Mouse (Mus musculus): Measurements from ENCODE around the gene Tbx20.

The Tbx20 gene

DNA sequence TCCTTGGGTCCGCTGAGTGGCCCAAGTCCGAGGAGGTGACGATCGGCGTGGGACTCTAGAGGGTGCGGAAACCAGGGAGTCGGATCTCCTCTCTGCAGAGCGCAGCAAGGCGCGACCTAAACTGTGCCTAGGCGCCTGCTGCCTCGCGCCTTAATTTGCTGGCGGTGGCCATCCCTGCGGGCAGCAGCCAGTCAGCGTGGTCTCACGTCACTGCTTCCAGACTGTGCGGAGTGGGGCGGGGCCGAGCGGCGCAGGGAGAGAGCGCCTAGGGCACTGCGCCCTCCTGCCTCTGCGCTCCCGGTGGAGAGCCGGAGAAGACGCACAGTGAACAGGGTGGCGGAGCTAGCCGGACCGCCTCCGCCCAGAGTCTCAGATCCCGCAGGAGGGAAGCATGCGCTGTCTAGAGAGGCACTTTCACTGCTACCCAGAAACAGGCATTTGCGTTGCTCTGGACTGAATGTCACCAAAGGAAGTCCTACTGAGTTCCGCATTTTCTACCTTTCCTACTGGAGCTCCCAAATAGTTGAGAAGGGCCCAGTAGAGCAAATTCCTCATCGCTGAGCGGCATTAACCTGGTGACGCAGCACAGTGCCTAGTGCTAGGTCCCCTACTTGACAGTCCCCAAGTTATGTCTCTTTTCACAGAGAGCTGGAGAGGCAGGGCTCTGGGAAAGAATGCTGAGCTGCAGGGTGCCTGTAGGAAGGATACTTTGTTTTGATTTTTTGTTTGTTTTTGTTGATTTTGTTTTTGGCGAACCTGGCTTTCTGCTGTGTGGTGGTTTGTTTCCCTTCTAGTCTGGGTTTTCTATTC, at the start of gene Tbx20:
Gene Tbx20 (minus strand): TSS at position 144 of the 810 bp plus-strand sequence.
- peak in 1 of 2 experiments; percentile 22 for DNase-seq

DNA sequence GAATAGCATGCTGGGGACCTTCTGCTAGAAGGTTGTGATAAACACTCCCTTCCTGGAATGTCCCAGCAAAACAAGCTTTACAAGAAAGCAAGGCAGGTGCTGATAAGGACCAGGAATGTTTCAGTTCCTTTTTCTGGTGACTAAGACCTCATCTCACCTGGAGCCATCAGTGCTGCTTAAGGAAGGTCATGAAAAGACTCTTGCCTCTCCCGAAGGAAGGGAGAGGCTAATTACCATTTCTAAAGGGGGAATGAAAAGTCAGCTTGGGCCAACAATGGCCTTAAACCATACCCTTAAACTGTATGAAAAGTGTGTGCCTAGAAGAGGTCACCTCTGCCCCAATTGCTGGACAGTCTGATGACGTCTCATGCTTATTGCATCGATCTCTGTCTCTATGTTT, 44.4 kb upstream of the Tbx20 start:
- DNase-seq = no peak

DNA sequence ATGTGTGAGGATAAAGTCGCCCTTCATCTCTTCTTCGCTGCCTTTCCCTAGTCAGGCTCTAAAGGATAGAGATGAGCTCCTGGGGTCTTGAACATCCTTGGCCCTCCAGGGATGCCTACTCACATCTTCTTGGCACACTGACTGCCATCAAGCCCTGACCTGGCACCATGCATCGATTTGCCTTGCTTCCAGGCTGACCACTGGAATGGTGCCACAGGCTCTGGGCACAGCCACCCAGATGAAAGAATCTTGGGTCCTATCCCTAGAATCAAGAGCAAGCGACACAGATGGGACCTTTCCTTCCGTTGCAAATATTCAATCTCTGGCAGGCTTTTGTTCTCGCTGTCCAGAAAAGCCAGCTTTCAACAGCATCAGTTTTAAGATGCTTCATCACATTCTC, 38.4 kb upstream of the Tbx20 start:
- DNase-seq = peak; percentile 4 to 21

DNA sequence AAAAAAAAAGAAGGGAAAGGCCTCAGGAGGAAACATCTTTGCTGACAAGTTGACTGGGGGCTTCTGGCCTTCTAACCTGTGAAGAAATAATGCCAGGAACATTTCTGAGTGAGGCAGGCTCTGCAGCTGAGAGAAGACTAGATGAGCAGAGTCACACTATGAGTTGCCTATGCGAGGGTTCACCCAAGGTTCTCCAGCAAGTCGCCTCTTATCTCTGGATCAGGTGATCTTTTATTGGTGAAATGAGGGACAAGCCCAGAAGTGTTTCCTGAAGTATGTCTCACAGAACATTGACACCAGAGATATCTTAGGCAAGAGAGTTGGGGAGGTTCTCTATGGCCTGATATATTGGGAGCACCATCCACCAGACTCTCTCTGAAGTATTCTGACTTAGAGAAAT, 18.0 kb upstream of the Tbx20 start:
- no peak for DNase-seq

DNA sequence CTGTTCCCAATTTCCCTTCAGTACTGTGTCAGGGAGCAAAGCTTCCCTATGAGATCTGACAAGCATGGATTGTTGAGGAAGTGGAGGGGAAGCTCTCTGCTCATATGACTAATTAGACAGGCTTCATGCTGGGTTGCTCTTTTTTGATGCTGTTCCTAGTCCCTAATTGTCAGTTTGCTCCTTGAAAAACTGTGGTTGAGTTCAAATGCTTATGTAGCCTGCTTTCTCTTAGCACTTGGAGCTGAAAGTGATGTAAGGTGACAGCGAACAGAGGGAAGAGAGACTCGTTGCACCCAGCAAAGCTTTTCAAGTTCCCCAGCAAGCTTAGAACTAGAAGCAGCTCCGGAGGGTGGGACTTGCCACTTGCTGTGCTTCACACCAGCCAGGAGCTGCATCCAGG, 15.3 kb upstream of the Tbx20 start:
- no peak for DNase-seq

DNA sequence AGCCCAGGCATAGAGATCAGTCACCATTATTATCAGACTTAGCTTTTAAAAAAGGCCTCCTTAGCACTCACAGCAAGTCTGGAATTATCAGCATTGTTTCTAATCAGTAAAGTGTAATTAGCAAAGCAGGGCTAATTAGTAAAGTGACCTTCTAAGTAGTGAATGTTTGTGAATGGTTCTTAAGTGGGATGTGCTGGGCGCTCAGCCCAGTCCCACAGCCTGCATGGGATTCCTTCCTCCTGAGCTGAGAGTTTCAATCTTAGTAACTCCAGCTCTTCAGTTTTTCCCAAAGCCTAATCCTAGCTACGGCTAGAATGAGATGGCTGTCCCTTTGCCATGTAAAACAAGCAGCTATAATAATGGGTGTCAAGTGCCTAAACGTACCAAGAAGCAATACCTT, 8.2 kb upstream of the Tbx20 start:
- no peak for DNase-seq

DNA sequence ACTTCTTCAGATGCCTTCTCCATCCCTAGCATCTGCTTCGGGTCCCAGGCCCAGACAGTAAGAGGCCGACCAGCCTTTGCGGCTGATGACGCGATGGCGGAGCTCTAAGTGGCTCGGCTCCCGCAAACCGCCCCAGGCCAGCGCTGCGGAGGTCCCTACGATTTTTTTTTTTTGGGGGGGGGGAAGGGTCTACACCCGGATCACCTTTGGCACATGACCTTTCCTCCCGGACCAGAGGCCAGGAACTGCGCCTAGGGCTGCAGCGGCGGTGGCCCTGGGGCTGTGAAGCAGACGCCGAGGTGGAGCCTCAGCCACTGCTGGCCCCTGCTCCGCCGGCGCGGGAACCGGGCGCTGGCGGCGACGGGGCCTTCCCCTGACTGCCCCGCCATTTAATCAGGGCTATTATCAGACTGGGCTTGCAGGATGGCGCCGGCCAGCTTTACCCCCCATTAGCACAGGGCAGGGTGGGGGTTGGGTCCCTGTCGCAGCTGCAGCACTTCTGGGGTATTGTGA, 6.9 kb upstream of the Tbx20 start:
- DNase-seq = peak in 1 of 2 experiments; percentile 15

DNA sequence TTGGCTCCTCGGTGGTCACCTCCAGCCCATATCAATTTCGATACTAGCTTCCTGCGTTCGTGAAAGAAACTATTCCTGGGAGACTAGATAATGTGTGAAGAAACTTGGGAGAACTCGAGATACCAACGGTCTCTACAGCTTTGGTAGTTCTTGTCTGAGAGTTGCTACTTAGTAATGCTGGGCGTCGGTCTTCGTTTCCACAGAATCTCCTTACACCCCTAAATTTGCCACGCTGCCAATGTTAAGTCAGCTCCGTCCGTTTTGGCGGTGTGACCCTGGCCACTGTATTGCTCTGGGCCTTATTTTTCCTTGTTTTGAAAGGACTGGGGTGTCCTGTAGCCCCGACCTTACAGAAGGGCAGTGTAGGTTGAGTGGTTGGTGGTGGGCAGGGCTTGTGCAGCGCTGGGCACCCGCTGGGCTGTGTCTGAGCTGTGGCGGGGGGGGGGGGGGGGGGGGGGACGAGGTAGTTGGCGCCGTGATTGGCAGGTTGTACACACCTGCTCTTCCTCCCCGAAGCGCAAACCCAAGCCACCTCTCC, 6.4 kb upstream of the Tbx20 start:
- no peak for DNase-seq

DNA sequence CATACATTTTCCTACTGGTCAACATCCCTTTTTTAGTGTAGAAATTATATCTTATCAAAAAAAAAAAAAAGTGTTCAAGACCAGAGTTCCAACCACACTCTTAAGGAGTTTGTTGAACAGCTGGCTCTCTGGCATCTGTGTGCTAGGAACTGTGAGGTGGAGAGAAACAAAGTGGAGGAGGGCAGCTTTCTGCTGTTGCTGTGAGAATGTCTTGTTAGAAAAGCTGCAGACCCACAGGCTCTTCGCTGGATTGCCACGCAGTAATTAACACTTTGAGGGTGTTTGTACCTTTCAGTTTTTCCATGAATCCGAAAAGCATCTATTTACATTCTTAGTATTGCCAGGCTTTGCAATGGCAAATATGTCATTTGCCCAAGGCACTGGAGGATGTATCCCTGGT, 5.9 kb upstream of the Tbx20 start:
- DNase-seq = no peak

DNA sequence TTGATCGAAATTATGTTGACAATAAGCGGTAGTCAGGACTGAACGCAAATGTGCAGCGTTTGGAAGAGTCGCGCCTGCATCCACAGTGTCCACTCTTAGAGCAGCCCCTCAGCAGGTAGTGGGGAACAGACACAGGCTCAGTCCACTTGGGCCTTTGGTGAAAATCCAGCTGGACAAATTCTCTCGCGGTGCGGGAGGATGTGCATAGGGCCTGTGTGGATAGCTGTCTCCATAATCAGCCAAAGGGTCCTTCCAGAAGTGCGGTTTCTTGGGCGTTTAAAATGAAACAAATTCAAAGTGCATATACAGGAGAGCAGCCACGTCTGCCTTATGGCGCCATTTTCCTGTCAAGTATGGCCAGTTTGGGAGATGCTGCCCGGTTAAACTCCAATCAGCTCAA, 4.5 kb upstream of the Tbx20 start:
- no peak for DNase-seq

DNA sequence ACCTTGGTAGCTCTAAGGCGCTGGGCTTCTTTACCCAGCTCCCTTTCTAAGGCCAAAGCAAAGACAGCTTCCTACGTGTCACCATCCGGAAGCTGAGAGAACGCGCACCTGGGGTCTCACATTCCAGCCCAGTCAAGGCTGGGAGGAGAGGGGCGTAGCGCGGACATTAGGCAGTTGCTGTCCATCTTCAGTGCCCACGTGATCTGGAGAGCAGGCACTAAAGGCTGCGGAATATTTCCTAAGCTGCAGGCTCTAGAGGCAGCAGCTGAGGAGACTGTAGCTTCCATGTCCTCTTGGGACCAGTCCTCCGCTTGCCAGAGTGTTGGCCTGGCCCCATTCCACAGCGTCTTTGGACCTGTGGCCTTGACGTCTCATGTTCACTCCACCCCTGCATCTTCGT, 3.9 kb upstream of the Tbx20 start:
- DNase-seq = no peak

DNA sequence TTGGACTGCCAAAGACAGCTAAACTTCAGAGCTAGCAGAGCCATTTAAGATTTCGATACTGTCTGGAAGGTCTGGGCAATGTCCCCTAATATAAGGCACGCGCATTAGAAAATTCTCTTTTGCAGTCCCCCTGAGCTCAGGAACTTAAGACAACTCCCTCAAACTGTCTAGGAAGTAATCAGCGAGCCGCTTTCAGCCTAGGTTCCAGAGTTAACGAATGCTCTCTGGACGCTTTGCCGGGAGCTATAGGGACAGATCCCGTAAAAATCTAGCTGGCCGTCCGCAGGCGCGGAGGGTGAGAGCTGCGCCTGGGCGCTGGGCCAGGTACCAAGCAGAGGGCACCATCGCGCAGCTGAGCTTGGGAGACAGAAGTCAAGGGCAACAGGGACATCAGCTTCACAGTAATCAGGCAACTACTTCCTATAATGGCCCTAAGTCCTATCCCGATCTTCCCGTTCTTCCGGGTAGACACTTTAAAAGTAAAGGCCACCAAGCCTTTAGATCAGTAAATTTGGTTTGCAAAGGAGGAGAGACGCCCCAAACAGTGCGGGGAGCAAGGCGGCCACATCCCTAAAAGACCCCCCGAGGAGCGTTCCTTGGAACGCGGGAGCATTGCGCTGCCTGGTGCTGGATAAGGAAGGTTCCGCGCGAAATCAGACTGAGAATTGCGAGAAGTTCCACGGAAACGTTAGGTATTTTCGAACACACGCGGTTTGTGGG, 3.2 kb upstream of the Tbx20 start:
- DNase-seq = peak; percentile 11 to 20

DNA sequence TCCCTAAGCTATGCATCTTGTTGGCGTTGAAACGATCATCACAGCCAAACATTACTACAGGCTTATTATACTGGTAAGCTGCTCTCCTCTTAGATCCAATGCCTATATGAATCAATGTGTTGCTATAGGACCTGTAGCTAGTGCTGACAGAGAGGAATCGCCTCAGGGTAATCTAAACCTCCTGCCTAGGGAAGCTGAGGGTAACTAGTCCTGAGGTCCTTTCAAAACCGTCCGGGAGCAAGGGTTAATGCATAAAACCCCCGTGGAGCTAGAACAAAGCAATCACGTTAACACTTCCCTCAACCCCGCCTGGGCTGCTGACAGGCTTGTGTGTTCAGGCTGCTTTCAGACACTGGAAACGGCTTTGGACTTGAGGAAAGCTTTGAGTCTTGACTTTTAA, 2.4 kb upstream of the Tbx20 start:
- DNase-seq = no peak

DNA sequence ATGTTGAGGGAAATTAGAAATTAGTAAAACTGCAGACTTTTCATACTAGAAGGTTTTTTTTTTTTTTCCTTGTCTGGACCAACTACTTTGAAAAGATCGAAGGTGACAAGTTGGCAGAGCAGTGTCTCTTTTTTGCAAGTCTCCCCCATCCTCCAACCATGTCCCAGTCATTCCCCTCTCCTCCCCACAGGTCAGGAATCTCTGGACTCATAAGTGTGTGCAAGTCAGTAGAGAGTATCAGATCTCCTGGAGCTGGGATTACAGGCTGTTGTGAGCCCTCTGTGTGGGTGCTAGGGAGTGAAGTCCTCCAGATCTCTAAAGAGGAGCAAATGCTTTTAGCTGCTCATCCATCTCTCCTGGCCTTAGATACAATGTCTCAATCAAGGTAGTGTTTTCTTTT, 1.5 kb upstream of the Tbx20 start:
- no peak for DNase-seq

DNA sequence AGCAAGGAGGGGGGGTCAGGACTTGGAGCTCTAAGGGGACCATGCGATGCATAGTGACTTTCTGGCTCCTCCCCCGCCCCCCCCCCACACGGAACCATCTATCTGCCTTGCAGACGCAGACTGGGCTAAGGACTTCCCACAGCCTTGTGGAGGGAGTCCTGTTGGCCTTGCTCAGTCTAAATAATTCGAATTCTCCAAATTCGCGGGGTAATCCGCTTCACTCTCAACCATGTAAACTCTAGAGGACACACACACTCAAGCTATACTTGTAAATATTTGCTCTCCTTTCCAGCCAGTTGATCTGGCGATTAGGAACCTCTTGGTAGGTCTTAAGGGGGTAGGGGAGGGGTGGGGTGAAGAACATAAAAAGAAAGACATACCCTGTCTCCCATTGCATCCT, 898 bp upstream of the Tbx20 start:
- no peak for DNase-seq

DNA sequence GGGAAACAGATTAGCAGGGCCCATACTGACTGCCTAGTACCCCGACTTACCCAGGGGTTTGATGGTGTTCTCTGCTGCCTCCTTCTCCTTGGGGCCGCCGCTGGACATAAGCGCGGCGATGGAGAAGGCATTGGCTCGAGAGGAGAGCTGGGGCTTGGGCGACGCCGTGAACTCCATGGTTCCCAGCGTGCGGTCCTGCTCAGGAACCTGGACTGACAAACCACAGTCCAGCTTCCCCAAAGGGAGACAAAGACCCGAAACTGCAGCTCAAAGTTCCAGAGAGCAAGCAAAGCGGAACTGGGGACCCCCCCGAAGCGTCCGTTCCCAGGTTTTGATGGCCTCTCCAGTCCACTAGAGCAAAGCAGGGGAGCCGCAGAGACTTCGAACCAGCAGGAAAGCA, 434 bp downstream of the Tbx20 start:
- DNase-seq = no peak

DNA sequence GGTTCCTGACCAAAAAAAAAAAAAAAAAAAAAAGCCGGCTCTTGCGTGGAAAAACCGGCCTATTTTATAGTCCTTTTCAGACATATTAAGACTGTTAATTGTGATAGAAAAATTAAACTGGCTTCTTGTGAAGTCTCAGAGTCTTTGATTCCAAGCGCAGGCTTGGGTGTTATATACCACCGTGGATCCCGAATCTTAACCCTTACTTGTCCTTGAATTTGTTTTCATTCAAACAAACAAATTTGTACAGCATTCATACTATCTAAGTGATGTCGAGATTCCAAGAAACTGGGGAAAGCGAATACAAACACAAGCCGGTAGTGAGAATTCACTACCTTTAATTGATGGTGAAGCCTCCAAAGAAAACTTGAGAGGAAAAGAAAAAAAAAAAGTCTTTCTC, 932 bp downstream of the Tbx20 start:
- DNase-seq = no peak

DNA sequence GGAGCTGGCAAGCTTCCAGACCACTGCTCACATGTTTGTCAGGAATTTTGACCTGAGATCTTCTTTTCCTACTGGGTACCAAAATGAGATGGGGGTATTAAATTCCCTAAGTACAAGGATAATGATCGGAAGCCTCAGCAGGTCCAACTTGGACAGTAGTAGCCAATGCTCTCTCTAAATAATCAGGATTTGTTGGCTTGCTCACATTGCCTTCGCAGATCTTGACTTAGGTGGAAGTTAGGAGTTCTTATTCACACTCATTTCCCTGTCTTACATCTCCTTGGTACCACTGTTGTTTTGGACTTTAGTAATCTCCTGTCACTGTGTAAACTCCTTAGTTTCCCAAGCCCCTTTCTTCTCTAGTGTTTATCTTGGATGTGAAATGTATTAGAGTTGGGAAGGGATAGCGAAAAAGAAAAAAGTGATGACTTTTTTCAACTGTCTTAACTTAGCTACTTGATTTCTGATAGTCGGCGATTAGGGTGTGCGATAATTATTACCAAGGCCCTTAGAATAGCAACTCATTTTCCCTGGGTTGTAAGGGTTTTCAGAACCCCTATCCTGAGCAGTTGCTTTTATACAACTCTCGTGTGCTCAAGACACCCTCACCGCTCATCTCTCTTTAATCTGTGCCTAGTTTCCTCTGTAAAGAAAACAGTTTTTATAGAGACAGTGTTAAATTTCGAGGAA, 1.5 kb downstream of the Tbx20 start:
- DNase-seq = no peak

DNA sequence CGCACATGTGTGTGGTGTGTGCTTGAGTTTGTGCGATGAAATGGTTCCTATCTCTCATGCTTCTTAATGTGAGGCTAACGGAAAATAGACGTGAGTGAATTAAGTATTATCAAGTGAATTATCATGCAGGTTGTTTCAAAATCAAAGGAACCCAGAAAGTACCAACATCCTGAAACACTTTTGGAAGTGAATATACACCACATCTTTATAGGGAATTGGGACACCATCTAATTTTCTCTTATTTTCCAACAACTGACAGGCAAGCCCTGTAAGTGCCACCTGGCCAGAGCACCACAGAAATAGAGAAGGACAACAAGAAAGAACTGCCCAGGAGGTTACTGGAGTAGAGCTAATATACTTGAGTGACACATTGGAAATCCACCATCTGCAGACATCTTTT, 2.4 kb downstream of the Tbx20 start:
- DNase-seq = no peak

DNA sequence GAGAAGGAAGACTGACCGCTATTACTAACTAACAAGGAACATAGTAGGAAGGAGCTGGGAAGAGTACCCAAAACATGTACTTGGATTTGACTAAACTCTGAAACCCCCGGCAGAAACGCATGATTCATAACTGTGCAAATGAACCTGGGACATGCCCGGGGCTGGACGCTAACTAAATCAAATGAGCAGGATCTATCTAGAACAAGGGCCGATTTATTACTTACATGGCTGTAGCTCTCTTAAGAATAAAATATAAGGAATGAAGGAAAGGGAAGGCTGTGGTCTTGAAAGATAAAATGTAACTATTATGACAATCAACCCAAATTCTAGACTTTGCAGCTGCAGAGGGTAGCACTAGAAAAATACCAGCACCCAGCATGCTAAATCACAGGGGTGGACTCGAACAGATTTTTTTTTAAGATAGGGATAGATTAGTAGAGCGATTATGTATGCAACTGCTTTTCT, 3.1 kb downstream of the Tbx20 start:
- no peak for DNase-seq

DNA sequence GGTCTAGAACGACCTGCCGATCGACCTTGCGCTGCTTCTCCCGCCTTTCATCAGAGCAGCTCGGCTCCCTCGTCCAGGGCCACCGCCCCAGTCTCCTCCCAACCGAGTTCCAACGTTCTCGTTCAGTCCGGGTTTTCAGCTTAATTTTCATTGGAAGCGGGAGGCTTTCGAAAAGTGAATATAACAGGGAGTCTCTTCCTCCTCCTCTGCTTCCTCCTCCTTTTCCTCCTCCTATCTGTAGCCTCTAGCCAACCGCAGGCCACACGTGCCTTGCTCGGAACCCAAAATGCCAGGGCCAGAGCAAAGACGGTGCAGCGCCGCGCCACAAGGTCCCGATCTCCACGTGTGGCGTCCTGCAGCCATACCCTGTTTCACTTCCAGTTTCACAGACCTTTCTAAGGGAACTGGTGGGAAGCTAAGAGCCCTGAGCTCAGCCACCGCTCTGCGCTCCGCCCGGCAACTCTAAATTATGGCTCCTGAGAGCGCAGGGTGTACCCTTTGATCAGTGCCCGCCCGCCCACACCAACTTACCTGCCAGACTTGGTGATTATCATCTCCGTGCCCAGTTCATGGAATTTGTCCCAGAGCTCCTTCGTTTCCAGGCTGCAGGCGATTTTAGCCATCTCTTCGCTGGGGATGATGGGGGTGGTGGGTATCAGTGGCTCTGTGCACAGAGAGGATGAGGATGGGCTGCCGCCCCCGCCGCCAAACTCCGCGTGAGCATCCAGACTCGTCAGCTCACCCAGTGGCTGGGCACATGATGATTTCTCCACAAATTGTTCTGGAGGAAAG, 3.8 kb downstream of the Tbx20 start:
- DNase-seq = no peak

DNA sequence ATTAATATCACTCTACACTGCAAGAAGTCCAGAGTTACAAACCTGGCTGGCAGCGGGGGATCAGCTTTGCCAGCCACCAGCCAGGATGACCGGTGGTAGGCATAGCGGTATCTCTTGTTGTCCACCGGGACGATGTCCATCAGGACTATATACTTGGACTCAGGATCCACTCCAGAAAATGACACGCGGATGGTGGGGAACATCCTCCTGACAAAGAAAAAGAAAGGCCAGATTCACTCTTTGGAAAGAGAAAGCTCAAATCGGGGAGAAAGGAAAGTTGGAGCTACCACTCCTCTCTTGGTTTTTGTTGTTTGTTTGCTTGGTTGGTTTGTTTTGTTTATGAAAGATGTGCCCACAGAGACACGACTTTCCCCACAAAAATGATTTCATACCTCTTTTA, 4.5 kb downstream of the Tbx20 start:
- no peak for DNase-seq
